Mouse (Mus musculus) limb, embryonic 14.5 days (tissue): ENCODE measurements at regions not wholly inside any gene's neighbourhood (a gene's known extent, or its start where the extent isn't known, plus 50 kb on each side); places are given as distances from the start of the nearest gene placed in this dataset.

Source experiments
- ATAC-seq: fragments of 200-750 bp; cut with Nextera tagmentation; 2 replicates; pipeline ENCODE4 v1.8.0; 2017; ENCODE audit warnings: low read depth, moderate number of reproducible peaks, moderate TSS enrichment; ENCODE audit not compliant: low FRiP score
- DNase-seq: peaks from one replicate; pipeline ENCODE4 v3.0.0-alpha.2; 2015; ENCODE audit warnings: low spot score
- H3K27ac ChIP-seq: fragments of 300-500 bp; sonication (generic); replicated peaks from 2 replicates; pipeline ENCODE4 v1.5.1; 2014; ENCODE audit warnings: low read depth, mild to moderate bottlenecking, low read length, moderate library complexity, mixed read lengths
- H3K27me3 ChIP-seq: fragments of 300-500 bp; sonication (generic); 2 replicates; pipeline ENCODE4 v1.6.1; 2014; ENCODE audit warnings: low read length, mixed read lengths; ENCODE audit not compliant: control insufficient read depth, insufficient read depth
- H3K36me3 ChIP-seq: fragments of 300-500 bp; sonication (generic); 2 replicates; pipeline ENCODE4 v1.6.1; 2014; ENCODE audit warnings: mild to moderate bottlenecking, low read length, moderate library complexity, mixed read lengths; ENCODE audit not compliant: control insufficient read depth, insufficient read depth
- H3K4me1 ChIP-seq: fragments of 300-500 bp; sonication (generic); 2 replicates; pipeline ENCODE4 v1.6.1; 2014; ENCODE audit warnings: antibody characterized with exemption, low read length, mixed read lengths; ENCODE audit not compliant: control insufficient read depth, insufficient read depth
- H3K4me2 ChIP-seq: fragments of 300-500 bp; sonication (generic); replicated peaks from 2 replicates; pipeline ENCODE4 v1.6.1; 2014; ENCODE audit warnings: low read depth, mild to moderate bottlenecking, low read length, moderate library complexity; ENCODE audit not compliant: severe bottlenecking
- H3K4me3 ChIP-seq: fragments of 300-500 bp; sonication (generic); replicated peaks from 2 replicates; pipeline ENCODE4 v1.5.1; 2014; ENCODE audit warnings: low read length
- H3K9ac ChIP-seq: fragments of 300-500 bp; sonication (generic); 2 replicates; pipeline ENCODE4 v1.6.1; 2014; ENCODE audit warnings: mild to moderate bottlenecking, low read depth, low read length, moderate library complexity; ENCODE audit not compliant: severe bottlenecking
- H3K9me3 ChIP-seq: fragments of 300-500 bp; sonication (generic); 2 replicates; pipeline ENCODE4 v1.6.1; 2016; ENCODE audit warnings: low read length; ENCODE audit not compliant: control insufficient read depth
- POLR2A ChIP-seq: fragments of 200-500 bp; IDR thresholded peaks from 2 replicates; pipeline ENCODE4 v1.8.0; 2012; ENCODE audit warnings: inconsistent platforms, mild to moderate bottlenecking, moderate library complexity, borderline replicate concordance; ENCODE audit not compliant: insufficient read depth, insufficient read length; ENCODE audit errors: extremely low read depth
- WGBS: fragments of 180-500 bp; shearing (Covaris S2); extraction: QIAGEN DNeasy Blood & Tissue Kit; methylation state at CpG from one replicate; pipeline ENCODE4 v1.1.7; 2014; 5-methylcytosine and 5-hydroxymethylcytosine counted together

DNA sequence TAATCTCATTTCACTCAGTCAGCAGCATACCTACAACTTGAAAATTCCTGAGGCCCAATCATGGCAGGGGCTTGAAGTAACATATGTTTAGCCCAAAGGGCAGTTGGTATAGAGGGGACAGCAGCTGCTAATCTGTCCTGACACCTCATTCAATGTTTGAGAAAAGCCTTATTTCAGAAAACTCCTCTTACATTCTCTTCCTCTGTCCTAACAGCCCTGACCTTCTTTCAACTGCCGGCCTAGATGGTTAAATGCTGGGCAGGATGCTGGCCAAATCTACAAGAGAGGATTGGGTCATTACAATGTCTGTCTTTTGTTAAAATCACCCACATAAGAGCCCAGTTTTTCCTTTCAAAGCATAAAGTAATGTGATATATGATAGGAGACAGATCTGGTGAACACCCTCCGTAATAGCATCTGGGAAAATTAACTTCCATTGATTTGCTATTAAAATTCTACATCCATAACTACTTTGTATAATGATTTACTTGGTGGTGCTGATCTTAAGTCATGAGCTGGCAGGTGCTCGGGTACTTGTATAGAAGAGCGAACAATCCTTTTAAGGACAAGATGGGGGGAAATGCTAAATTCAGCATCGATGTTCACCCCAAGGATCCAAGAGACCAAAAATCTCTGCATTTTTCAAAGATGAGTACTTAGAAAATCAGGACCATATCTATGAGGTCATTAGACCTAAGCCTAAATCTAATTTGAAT lies 64.8 kb upstream of the Gm6657 start:
- no peaks in the 10 kb centered on the region for H3K36me3 ChIP-seq
- H3K4me2 ChIP-seq, result no peak overlapping the region
- no peak for ATAC-seq
- no peak overlapping the region for H3K9ac ChIP-seq
- no peak for DNase-seq
- no peak for TF ChIP-seq POLR2A
- no peak overlapping the region for H3K27ac ChIP-seq
- no peaks in the 10 kb centered on the region for H3K9me3 ChIP-seq
- WGBS, result 73% methylated on average over 5 of the region's 5 CpGs
- no peaks in the 10 kb centered on the region for H3K27me3 ChIP-seq
- no peaks in the 10 kb centered on the region for H3K4me1 ChIP-seq
- H3K4me3 ChIP-seq, result no peak overlapping the region

DNA sequence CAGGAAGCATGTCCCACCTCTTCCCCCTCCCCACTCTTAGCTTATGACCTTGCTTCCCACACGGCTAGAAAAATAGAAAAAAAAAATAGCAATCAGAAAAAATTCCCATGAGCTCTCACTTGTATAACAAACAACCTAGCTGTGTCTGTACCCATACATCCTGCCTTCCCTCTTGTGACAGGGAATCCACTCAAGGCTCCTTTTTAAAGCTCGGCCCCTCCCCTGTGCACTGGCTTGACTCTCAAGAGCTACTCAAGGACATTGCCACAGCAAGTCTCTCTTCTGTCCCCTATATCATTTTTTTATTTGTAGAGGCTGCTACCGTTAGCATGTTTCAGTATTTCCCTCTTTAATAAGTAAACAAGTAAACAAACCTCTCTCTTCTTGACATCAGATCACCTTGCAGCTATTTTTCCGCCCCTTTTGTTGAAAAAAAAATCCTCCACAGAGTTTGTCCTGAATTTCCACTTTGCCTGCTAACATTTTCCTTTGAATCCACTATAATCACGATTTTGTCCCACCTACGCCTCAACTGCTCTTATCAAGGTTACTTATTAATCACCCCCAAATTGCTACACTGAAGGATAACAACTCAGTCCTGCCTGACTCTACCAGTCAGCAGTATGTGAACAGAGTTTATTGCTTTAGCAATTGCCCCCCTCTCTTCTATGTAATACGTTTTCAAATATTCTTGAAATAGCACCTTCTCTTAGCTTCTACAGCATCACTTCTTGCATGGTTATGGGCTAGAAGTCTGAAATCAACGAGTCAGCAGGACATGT lies 61.8 kb upstream of the Gm6657 start:
- Histone ChIP-seq H3K27ac (no peak overlapping the region), H3K4me3 (no peak overlapping the region), H3K9me3 (no peaks in the 10 kb centered on the region), H3K9ac (no peak overlapping the region), H3K4me2 (no peak overlapping the region), H3K4me1 (no peaks in the 10 kb centered on the region), H3K27me3 (no peaks in the 10 kb centered on the region), H3K36me3 (no peaks in the 10 kb centered on the region)
- DNase-seq, result no peak
- WGBS, result 67% methylated on average over 8 of the region's 8 CpGs
- ATAC-seq, result no peak
- no peak for TF ChIP-seq POLR2A

GRCm38 (mm10) chr12:78133341-78133740 lies 60.7 kb upstream of the Gm6657 start:
- no peak overlapping the region for H3K9ac ChIP-seq
- H3K4me1 ChIP-seq, result no peaks in the 10 kb centered on the region
- 89% methylated on average over 9 of the region's 9 CpGs for WGBS
- no peak overlapping the region for H3K4me3 ChIP-seq
- ATAC-seq, result no peak
- H3K36me3 ChIP-seq, result no peaks in the 10 kb centered on the region
- H3K4me2 ChIP-seq, result no peak overlapping the region
- H3K27ac ChIP-seq, result no peak overlapping the region
- no peak for TF ChIP-seq POLR2A
- no peaks in the 10 kb centered on the region for H3K9me3 ChIP-seq
- no peak for DNase-seq
- H3K27me3 ChIP-seq, result no peaks in the 10 kb centered on the region

- Histone ChIP-seq H3K9me3 (no peaks in the 10 kb centered on the region), H3K4me1 (no peaks in the 10 kb centered on the region), H3K9ac (no peak overlapping the region), H3K27me3 (no peaks in the 10 kb centered on the region), H3K36me3 (no peaks in the 10 kb centered on the region), H3K4me3 (no peak overlapping the region), H3K4me2 (no peak overlapping the region), H3K27ac (no peak overlapping the region)
- WGBS, result 50% methylated on average over 4 of the region's 4 CpGs
- no peak for ATAC-seq
- DNase-seq, result no peak
- no peak for TF ChIP-seq POLR2A
These were observed 60.1 kb upstream of the Gm6657 start for GRCm38 (mm10) chr12:78133984-78134383.

DNA sequence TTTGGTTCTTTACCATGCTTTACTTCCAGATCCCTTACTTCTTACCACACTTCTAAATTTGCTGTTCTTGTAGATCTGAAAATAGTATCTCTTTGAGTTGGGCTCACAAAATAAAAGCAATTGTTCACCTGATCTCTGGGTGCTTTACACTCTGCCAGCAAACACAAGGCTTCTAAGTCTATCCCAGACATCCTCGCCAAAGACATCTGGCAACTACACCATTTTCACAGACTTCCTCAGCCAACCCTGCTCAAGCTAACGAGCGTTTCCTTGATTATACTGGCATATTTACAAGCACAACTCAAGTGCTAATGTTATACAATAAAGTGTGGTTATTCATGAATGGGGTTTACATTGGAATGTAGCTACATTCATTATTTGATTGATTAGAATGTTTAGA lies 56.8 kb upstream of the Gm6657 start:
- Histone ChIP-seq H3K9me3 (no peaks in the 10 kb centered on the region), H3K4me1 (no peaks in the 10 kb centered on the region), H3K27me3 (no peaks in the 10 kb centered on the region), H3K4me3 (no peak overlapping the region), H3K27ac (no peak overlapping the region), H3K36me3 (no peaks in the 10 kb centered on the region), H3K4me2 (no peak overlapping the region), H3K9ac (no peak overlapping the region)
- no peak for TF ChIP-seq POLR2A
- no peak for DNase-seq
- WGBS, result 33% methylated on average over 3 of the region's 3 CpGs
- no peak for ATAC-seq

- no peaks in the 10 kb centered on the region for H3K27me3 ChIP-seq
- WGBS, result 91% methylated on average over 1 of the region's 1 CpGs
- H3K9ac ChIP-seq, result no peak overlapping the region
- no peak for TF ChIP-seq POLR2A
- H3K9me3 ChIP-seq, result no peaks in the 10 kb centered on the region
- no peak for ATAC-seq
- DNase-seq, result no peak
- H3K4me3 ChIP-seq, result no peak overlapping the region
- H3K27ac ChIP-seq, result no peak overlapping the region
- no peak overlapping the region for H3K4me2 ChIP-seq
- no peaks in the 10 kb centered on the region for H3K4me1 ChIP-seq
- H3K36me3 ChIP-seq, result no peaks in the 10 kb centered on the region
These were observed 55.6 kb upstream of the Gm6657 start for GRCm38 (mm10) chr12:78138467-78138866.
